Mouse (Mus musculus) frontal cortex, postnatal 25 days (tissue): ENCODE measurements at regions not wholly inside any gene's neighbourhood (a gene's known extent, or its start where the extent isn't known, plus 50 kb on each side); places are given as distances from the start of the nearest gene placed in this dataset.

ENCODE experiments used
- DNase-seq, 2 experiments: peaks; one replicate each; pipeline ENCODE4 v3.0.0; 2022; ENCODE audit warnings: low spot score in 2 of 2

DNA sequence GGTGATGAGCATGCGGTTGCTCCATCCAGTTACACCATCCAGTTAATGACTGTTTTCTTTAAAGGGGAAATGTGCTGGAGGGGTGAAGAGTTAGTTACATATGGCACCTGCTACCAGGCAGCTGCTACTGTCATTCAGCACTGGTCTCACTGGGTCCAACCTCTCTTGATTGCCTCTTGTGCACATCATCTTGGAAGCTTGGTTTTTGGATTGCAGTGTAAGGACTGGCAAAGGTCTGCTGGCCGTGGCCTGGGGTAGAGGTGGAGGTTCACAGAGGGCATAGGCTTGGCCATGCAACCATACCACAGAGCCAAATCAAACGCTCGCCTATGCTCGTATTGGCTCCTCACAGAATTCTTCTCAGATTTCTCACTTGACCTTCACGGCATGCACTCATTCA, 75.1 kb upstream of the Serp2 start:
- DNase-seq = no peak

- DNase-seq = no peak
Observed at GRCm38 (mm10) chr14:76631181-76631580, 74.5 kb upstream of the Serp2 start.

- no peak for DNase-seq
Observed at GRCm38 (mm10) chr14:76629913-76630478, 73.3 kb upstream of the Serp2 start.

GRCm38 (mm10) chr14:76628182-76628892, 71.6 kb upstream of the Serp2 start:
- no peak for DNase-seq

DNA sequence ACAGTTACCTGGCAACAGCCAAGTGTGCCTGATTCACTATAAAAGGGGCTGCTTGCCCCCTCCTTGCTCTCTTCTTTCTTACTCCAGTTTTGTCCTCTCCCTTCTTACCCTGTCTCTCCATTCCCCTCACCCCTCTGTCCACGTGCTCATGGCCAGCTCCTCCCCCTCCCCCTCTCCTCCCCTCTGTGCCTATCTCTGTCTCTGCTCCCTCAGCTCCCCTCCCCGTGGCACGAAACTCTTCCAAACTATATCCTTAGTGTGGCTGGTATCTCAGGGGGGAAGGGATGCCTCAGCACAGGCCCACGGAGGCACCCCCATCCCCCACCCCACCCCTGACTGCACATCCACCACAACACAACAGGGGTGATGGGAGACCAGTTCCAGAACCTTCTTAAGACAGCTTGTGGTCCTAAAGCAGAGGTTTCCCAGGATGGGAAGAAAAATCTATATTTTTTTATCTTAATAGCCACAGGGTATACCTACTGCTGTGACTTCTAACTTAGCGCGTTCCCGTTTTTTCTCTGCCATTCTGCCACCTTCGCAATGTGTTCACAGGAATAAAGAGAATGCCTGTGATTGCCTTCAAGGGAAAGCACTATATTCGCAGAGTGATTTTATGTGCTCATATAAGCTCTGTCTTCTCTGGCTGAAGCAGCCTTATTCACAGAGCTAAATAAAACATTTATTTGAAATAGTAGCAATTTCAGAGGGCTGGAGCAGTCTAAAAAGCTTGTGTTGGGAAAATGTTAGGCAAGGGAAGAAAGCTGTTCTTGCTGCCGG, 69.1 kb upstream of the Serp2 start:
- no peak for DNase-seq

- no peak for DNase-seq
Observed at GRCm38 (mm10) chr14:76624626-76625378, 68.1 kb upstream of the Serp2 start.

- DNase-seq = no peak
Observed at GRCm38 (mm10) chr14:76623371-76623988, 66.8 kb upstream of the Serp2 start.

DNA sequence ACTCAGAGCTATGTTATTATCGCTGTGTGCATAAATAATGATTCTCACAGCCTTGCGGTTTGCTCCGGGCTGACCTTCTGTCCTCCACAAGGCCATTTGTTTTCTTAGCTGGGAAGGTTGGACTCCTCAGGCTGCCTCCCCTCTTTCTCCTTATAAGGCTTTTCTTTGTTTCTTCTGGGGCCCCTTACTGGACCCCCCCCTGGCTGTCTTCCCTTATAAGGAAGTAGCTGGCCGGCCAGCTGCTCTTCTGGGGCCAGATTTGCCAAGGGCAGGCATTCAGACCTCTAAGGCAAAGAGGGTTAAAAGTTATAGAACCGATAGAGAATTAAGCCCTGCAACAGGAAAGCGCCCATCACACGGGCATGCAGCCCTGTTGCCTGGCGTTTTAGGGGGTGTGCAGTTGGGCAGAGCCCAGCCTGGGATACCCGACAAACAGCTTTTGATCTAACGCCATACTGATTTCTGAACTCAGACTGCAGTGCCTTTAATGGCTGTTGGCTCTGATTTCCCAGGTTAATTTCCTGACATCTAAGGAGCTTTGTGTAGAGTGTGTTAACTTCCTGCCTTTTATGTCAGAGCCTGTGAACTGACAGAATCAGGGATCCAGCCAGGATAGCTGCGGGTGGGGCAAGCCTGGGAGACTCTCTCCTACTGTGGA, 66.1 kb upstream of the Serp2 start:
- no peak for DNase-seq

DNA sequence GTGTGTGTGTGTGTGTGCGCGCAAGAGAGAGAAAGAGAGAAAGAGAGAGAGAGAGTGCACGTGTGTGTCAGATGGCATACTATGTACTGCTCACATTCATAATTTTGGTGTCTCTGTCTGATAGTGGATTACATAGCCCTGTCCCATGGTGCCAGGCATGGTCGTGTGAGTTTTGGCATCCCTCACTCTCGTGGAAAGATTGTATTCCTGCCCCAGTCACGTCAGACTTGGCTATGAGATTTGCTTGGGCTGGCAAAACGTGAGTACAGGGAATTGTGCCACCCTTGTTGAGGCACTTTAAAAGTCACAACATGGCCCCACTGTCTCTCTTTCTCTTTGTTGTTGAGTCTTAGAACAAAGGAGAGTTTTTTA, 62.3 kb upstream of the Serp2 start:
- no peak for DNase-seq

- no peak for DNase-seq
Observed at GRCm38 (mm10) chr14:76618331-76619037, 61.8 kb upstream of the Serp2 start.

GRCm38 (mm10) chr14:76617889-76618288, 61.2 kb upstream of the Serp2 start:
- no peak for DNase-seq

GRCm38 (mm10) chr14:76617447-76617846, 60.8 kb upstream of the Serp2 start:
- no peak for DNase-seq

GRCm38 (mm10) chr14:76616367-76616683, 59.6 kb upstream of the Serp2 start:
- no peak for DNase-seq

- no peak for DNase-seq
Observed at GRCm38 (mm10) chr14:76615603-76616366, 59.1 kb upstream of the Serp2 start.

DNA sequence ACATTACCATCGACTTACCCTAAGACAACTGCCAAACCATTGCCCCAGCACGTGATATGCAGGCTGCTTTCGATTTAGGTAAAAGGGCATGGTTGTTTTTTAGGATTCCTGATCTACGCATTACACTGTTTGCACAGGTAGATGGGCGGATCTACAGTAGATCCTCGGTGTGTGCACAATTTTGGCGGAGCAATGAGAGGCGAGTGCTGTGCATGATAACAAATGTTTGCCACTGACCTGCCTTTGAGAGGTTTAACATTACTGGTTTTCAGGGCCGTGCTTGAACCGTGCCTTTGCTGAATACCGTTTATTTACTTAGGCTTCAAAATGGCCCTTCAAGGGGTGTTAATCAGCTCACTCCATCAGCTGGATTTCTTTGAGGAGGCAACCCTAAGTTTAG, 58.5 kb upstream of the Serp2 start:
- no peak for DNase-seq

DNA sequence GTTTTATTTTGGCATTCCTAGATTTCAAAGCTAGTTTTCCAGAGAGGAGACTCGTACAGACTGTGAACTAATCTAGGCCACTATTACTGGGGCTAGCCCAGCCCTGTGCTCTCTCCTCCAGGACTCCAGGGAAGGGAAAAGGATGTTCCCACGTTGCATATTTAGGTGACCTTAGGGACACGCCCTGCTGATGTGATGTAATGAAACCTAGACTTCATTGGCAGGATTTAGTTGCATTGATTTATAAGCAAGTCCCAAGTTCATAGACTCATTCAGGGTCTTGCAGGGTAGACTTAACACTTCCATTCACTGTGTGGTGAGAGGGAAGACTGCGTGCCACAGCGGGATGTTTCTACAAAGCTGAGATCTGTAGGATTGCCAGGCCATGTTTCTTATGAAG, 58.0 kb upstream of the Serp2 start:
- no peak for DNase-seq

- DNase-seq = no peak
Observed at GRCm38 (mm10) chr14:76613604-76614003, 56.9 kb upstream of the Serp2 start.

DNA sequence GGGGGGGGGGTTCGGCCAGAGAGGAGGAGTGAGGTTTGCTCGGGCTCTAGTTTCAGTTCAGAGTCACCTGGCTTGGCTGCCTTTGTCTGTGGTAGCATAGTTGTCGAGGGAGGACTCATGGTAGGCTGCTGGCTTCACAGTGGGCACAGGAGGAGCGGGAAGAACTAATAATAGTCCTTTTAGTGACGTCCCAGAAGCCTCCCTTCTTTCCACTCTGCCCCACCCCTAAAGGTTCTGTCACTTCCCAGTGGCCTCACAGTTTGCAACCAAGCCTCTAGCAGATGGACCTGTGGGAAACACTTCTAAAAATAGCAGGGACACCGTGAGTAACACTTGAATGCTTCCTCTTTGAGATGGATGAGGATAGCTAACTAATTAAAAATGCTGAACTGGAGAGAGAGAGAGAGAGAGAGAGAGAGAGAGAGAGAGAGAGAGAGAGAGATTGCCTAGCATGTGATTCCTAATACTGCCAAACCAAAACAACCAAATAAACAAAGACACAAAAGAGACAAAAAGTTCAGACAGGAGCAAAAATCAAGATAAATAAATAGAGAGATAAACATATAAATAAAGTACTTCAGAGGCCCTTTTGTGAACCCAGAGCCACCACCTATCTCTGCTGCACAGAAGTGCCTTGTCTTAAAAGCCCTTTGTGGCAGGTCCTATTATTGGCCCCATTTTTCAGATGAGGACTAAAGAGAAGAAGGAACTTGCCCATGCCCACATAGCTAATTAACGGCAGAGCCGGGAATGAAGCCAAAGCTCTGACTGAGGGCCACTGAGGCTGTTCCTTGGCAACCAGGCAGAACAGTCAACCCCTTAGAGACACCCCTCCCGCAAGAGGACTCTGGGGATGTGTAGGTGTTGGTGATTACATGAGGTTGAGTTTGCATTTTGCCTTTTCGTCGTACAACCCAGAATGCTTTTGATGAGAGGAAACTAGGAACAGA, 54.0 kb upstream of the Serp2 start:
- DNase-seq = peak in 1 of 2 experiments; percentile 27
